Mouse (Mus musculus) left cerebral cortex, adult 9 months (tissue): ENCODE measurements around the gene Jund.

Source experiments
- DNase-seq, 2 experiments: peaks; one replicate each; pipeline ENCODE4 v3.0.0; 2022; ENCODE audit warnings: low spot score in 2 of 2

The Jund gene

GRCm38 (mm10) chr8:70725792-70726447, 27.2 kb downstream of the Jund start:
- no peak for DNase-seq

- no peak for DNase-seq
These were observed 28.0 kb downstream of the Jund start for GRCm38 (mm10) chr8:70726721-70727120.

- no peak for DNase-seq
These were observed 31.2 kb downstream of the Jund start for GRCm38 (mm10) chr8:70729808-70730475.

GRCm38 (mm10) chr8:70730956-70731355, 32.2 kb downstream of the Jund start:
- no peak for DNase-seq

- no peak for DNase-seq
These were observed 39.0 kb downstream of the Jund start for GRCm38 (mm10) chr8:70737705-70738104.

GRCm38 (mm10) chr8:70738211-70738610, 39.5 kb downstream of the Jund start:
- no peak for DNase-seq

- no peak for DNase-seq
These were observed 42.9 kb downstream of the Jund start for GRCm38 (mm10) chr8:70741661-70742060.

- no peak for DNase-seq
These were observed 43.4 kb downstream of the Jund start for GRCm38 (mm10) chr8:70742176-70742575.

GRCm38 (mm10) chr8:70742981-70743655, 44.4 kb downstream of the Jund start:
- DNase-seq: no peak

- DNase-seq: peak in 1 of 2 experiments; percentile 60
These were observed 45.2 kb downstream of the Jund start for GRCm38 (mm10) chr8:70743656-70744590.

- DNase-seq: no peak
These were observed 46.1 kb downstream of the Jund start for GRCm38 (mm10) chr8:70744806-70745205.

- DNase-seq: no peak
These were observed 47.0 kb downstream of the Jund start for GRCm38 (mm10) chr8:70745691-70746220.

GRCm38 (mm10) chr8:70746676-70747075, 47.9 kb downstream of the Jund start:
- DNase-seq: no peak

- DNase-seq: no peak
These were observed 48.6 kb downstream of the Jund start for GRCm38 (mm10) chr8:70747211-70747890.

GRCm38 (mm10) chr8:70748246-70749096, 49.7 kb downstream of the Jund start:
- DNase-seq: no peak

GRCm38 (mm10) chr8:70749097-70749674, 50.4 kb downstream of the Jund start:
- DNase-seq: peak in 1 of 2 experiments; percentile 2
